Comparison of ENCODE assay signal across 21 mouse cellular contexts in the genomic region with DNA sequence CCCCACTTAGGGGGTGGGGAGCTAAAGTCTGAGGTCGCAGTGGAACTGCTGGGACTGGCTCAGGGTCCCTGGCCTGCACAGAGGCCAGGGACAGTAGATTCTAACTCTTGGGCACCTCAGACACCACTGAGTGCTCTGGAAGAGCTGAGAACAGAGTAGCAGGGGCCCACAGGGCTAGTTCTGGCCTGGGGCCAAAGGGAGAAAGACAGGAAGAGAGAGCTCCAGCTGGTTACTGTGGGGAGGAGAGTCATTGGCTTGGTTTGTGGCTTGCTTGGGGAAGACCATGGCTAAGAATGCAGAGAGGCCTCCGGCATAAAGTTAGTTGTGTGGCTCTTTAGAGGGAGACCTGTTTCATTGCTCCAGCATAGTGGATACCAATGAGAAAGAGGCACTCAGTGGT. TPM values are rescaled to one million over a fixed set of nuclear protein-coding genes. Genes with fewer than 3 reads are reported as not detected.
DNase-seq lines count a peak whose midpoint lies in the region.
"Had no signal": no experiment of that assay in that cellular context is flagged by ENCODE, and none has a peak within 500 bp of the region (broad histone marks: within the 10 kb centered on the region; RNA-seq: fewer than 3 reads in every experiment).

No protein-coding gene starts in this region.

- H3K4me3 ChIP-seq in forebrain, embryonic 10.5 days = no peak overlapping the region
- H3K4me3 ChIP-seq: embryonic facial prominence, embryonic 15.5 days; hindbrain, embryonic 12.5 days had no signal

- H3K27ac ChIP-seq in forebrain, embryonic 10.5 days = no peak overlapping the region
- H3K27ac ChIP-seq: embryonic facial prominence, embryonic 15.5 days; hindbrain, embryonic 12.5 days had no signal

- H3K27me3 ChIP-seq in forebrain, embryonic 10.5 days (ENCODE audit: poor library complexity, severe bottlenecking) = no peaks in the 10 kb centered on the region
- H3K27me3 ChIP-seq: embryonic facial prominence, embryonic 15.5 days; hindbrain, embryonic 12.5 days; megakaryocyte, embryonic 14.5 days had no signal

- peak; percentile 4 for DNase-seq in gastrocnemius, postnatal 10 days
- DNase-seq in gastrocnemius, adult 18-20 months (ENCODE audit: low spot score) = no peak
- DNase-seq in left cerebral cortex, postnatal 4 days = peak; percentile 8
- DNase-seq in left cerebral cortex, adult 18-20 months (ENCODE audit: low spot score in 2 of 2) = no peak
- DNase-seq in NIH3T3 (ENCODE audit: low read depth) = peak; percentile 10
- DNase-seq in lung, postnatal 14 days = peak; percentile 6
- DNase-seq in spleen, adult 12 weeks (ENCODE audit: low spot score) = no peak
- DNase-seq in forebrain, embryonic 10.5 days (ENCODE audit: extremely low spot score, low spot score) = no peak
- DNase-seq: adrenal gland, postnatal 25 days; liver; retina, postnatal 1 day; thymus, adult 2 months had no signal

- WGBS in forebrain, embryonic 10.5 days = 78% methylated on average over 2 of the region's 2 CpGs

- H3K9me3 ChIP-seq in forebrain, embryonic 10.5 days = no peaks in the 10 kb centered on the region
- H3K9me3 ChIP-seq: embryonic facial prominence, embryonic 15.5 days; hindbrain, embryonic 12.5 days; megakaryocyte, embryonic 14.5 days had no signal

- no peaks in the 10 kb centered on the region for H3K4me1 ChIP-seq in forebrain, embryonic 10.5 days
- H3K4me1 ChIP-seq: embryonic facial prominence, embryonic 15.5 days; hindbrain, embryonic 12.5 days had no signal

- intact Hi-C loops in left cerebral cortex, postnatal 4 days (cut with DNase I) = no loop called here

- no peaks in the 10 kb centered on the region for H3K36me3 ChIP-seq in forebrain, embryonic 10.5 days (replicated peaks)
- H3K36me3 ChIP-seq: embryonic facial prominence, embryonic 15.5 days; hindbrain, embryonic 12.5 days had no signal

RNA-seq across cellular contexts. Expression of a gene that starts 21.5 kb away (rescaled TPM):
- total RNA-seq in gastrocnemius, postnatal 10 days (2021) = under 1 TPM; 0.07 to 0.09 TPM
- total RNA-seq in gastrocnemius, adult 18-20 months (2021) = not detected
- total RNA-seq in left cerebral cortex, postnatal 4 days (2021) = not detected
- not detected for total RNA-seq in left cerebral cortex, adult 18-20 months (2021)
- 0.10 TPM in 1 of 2 replicates, not detected in the other for polyA plus RNA-seq in forebrain, embryonic 10.5 days (2016; fragmentation: Nextera tagmentation; extraction: Ambion mirVana)
- total RNA-seq: ES-E14; gastrocnemius, postnatal 36 days; layer of hippocampus, adult 18-20 months; left cerebral cortex, postnatal 10 days had no signal
- polyA plus RNA-seq: forebrain, embryonic 16.5 days; neural tube, embryonic 14.5 days had no signal

Comparison
In these comparisons a context has a peak if more than half of its experiments do, and no peak if none do; other contexts are left out.
1. DNase-seq: peak in gastrocnemius, postnatal 10 days (single experiment), left cerebral cortex, postnatal 4 days (single experiment), NIH3T3 (single experiment) and lung, postnatal 14 days (single experiment); none in gastrocnemius, adult 18-20 months (single experiment), left cerebral cortex, adult 18-20 months (0 of 2), spleen, adult 12 weeks (single experiment) and forebrain, embryonic 10.5 days (single experiment).